Mouse (Mus musculus) intestine, embryonic 14.5 days (tissue): ENCODE results near the gene Rad51ap2. TPM values are rescaled to one million over a fixed set of nuclear protein-coding genes. Genes with fewer than 3 reads are reported as not detected.

Source experiments
- ATAC-seq: fragments of 200-750 bp; cut with Nextera tagmentation; replicated peaks from 2 replicates; pipeline ENCODE4 v1.8.0; 2017; ENCODE audit warnings: low read depth, moderate number of reproducible peaks, moderate TSS enrichment, moderate library complexity; ENCODE audit not compliant: low FRiP score, low TSS enrichment
- DNase-seq: peaks from one replicate; pipeline ENCODE4 v3.0.0-alpha.2; 2018; ENCODE audit warnings: low spot score
- H3K27ac ChIP-seq: fragments of 300-500 bp; sonication (generic); 2 replicates; pipeline ENCODE4 v1.5.1; 2014; ENCODE audit warnings: low read depth, mild to moderate bottlenecking, control low read depth
- H3K27me3 ChIP-seq: fragments of 300-500 bp; sonication (generic); replicated peaks from 2 replicates; pipeline ENCODE4 v1.6.1; 2014; ENCODE audit warnings: low read length, control low read depth; ENCODE audit not compliant: control insufficient read depth, insufficient read depth
- H3K36me3 ChIP-seq: fragments of 300-500 bp; sonication (generic); 2 replicates; pipeline ENCODE4 v1.6.1; 2014; ENCODE audit warnings: low read length, control low read depth; ENCODE audit not compliant: control insufficient read depth, insufficient read depth
- H3K4me1 ChIP-seq: fragments of 300-500 bp; sonication (generic); replicated peaks from 2 replicates; pipeline ENCODE4 v1.6.1; 2014; ENCODE audit warnings: low read length, control low read depth, mixed read lengths; ENCODE audit not compliant: control insufficient read depth, insufficient read depth
- H3K4me2 ChIP-seq: fragments of 300-500 bp; sonication (generic); 2 replicates; pipeline ENCODE4 v1.6.1; 2014; ENCODE audit warnings: low read length
- H3K4me3 ChIP-seq: fragments of 300-500 bp; sonication (generic); 2 replicates; pipeline ENCODE4 v1.5.1; 2014; ENCODE audit warnings: low read depth, low read length, control low read depth, mixed read lengths
- H3K9ac ChIP-seq: fragments of 300-500 bp; sonication (generic); 2 replicates; pipeline ENCODE4 v1.6.1; 2014; ENCODE audit warnings: mild to moderate bottlenecking, low read length
- H3K9me3 ChIP-seq: fragments of 300-500 bp; sonication (generic); 2 replicates; pipeline ENCODE4 v1.6.1; 2016; ENCODE audit warnings: low read length, control low read depth; ENCODE audit not compliant: control insufficient read depth
- WGBS: fragments of 180-500 bp; shearing (Covaris S2); extraction: QIAGEN DNeasy Blood & Tissue Kit; methylation state at CpG from one replicate; pipeline ENCODE4 v1.1.7; 2014; 5-methylcytosine and 5-hydroxymethylcytosine counted together
- polyA plus RNA-seq: library from polyadenylated mRNA; unstranded; fragments of >200 nt; fragmentation: Nextera tagmentation; extraction: Ambion mirVana; gene quantifications from 2 replicates; pipeline ENCODE4 v1.2.1, GENCODE M21; 2014

Rad51ap2 gene
- polyA plus RNA-seq, 1 experiment from 2014 or later: 0.23 TPM

DNA sequence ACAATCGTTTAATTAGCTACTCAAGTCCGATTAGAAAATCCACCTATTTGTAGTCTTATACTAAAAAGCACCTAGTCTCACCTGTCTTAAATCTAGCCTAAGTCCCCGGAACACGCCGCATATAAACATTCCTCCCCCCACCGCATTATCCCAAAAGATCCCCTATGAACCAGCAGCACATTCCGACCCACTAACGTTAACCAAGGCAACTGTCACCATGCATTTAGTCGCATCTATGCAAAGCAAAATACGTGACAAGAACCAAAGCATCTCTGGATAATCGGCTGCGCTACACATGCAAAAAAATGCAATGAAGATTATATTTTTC is 19.9 kb upstream of the Rad51ap2 start:
- Histone ChIP-seq H3K27me3 (peaks cover 24% of the 10 kb centered on the region), H3K9ac (no peak overlapping the region), H3K4me3 (peak overlapping the region; percentile 40), H3K4me2 (peak overlapping the region; percentile 81), H3K4me1 (peaks cover 6% of the 10 kb centered on the region; the same call in 1 of the 2 replicates), H3K27ac (no peak overlapping the region), H3K36me3 (no peaks in the 10 kb centered on the region), H3K9me3 (no peaks in the 10 kb centered on the region)
- no peak for DNase-seq
- no peak for ATAC-seq
- WGBS: 3% methylated on average over 12 of the region's 12 CpGs

DNA sequence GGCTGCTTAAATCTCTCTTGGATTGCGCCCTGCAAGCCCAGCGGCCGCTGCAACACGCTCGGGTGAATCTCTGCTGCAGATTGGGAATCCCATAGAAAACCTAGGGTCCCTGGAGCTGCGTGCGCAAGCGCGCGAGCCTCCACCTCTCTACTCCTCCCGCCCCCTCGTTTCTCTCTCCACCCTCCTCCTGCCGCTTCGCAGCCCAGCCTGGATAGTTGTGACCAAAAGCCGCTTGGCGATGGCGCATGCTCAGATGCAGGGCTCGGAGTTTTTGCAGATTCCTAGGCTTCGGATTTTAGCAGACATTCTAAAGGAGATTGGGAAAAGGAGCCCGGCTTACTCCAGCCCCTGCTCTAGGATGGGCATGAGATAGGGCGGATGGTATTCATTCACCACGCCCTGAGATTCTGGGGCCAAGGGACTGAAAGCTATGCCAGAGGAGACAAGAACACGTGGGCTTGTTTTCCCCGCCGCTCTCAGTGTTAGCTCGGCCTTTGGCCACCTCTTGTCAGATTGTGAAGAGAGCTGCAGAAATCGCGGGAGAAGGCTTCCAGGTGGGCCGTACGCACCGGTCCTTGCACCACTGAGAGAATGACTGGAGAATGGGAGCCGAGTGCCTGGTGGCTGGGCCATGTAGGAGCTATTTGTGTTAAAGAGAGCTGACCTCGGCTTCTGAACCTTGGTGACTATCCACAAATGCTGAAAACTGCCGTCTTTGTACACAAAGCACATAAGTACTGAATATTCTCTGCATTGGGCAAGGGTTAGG is 19.2 kb upstream of the Rad51ap2 start, which contains the start of gene Vsnl1:
Vsnl1 (minus strand) TSS at position 117 of the 769 bp plus-strand sequence.
- Histone ChIP-seq H3K9ac (peak within 1 kb of the TSS; percentile 29), H3K36me3 (no peaks in the 10 kb centered on the region), H3K4me3 (peak within 1 kb of the TSS; percentile 40), H3K4me2 (peak within 1 kb of the TSS; percentile 81), H3K4me1 (peaks cover 6% of the 10 kb centered on the region; the same call in 1 of the 2 replicates), H3K9me3 (no peaks in the 10 kb centered on the region), H3K27ac (no peak within 1 kb of the TSS), H3K27me3 (peaks cover 24% of the 10 kb centered on the region)
- peak; percentile 90 for ATAC-seq
- DNase-seq: peak; percentile 80
- 3% methylated on average over 34 of the region's 34 CpGs for WGBS

DNA sequence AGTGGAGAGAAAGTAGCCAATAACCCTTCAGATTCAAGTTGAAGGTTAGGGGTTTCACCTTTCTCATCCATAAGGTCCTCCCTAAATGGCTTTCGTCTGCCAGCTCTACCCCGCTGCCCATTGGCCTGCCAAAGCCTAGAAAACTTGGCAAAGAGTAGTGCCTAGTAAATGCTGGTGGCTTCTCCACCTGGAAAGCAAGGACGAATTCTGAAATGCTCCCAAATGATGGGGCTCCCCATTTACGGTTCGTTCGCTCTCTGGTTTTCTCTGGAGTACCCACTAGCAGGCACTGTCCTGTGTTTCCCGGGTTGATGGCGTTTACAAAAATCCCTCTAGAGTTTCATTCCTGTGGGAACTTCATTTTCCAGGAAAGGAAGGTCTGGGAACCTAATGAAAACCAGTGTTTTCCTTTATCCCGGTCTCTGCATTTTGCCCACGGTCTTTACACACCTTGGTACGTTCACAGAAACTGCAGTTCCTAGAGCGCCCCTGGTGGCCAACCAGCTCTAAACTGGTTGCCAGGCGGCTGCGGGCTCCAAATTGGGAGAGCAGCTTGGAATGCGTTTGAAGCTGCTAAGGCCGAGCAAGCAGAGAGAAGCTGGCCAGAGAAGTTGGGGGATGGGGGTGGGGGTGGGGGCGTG is 18.5 kb upstream of the Rad51ap2 start:
- peaks cover 24% of the 10 kb centered on the region for H3K27me3 ChIP-seq
- WGBS: 21% methylated on average over 17 of the region's 17 CpGs
- 0 out of 2 replicates have a peak, but pooled peaks have one; percentile 53 for ATAC-seq

DNA sequence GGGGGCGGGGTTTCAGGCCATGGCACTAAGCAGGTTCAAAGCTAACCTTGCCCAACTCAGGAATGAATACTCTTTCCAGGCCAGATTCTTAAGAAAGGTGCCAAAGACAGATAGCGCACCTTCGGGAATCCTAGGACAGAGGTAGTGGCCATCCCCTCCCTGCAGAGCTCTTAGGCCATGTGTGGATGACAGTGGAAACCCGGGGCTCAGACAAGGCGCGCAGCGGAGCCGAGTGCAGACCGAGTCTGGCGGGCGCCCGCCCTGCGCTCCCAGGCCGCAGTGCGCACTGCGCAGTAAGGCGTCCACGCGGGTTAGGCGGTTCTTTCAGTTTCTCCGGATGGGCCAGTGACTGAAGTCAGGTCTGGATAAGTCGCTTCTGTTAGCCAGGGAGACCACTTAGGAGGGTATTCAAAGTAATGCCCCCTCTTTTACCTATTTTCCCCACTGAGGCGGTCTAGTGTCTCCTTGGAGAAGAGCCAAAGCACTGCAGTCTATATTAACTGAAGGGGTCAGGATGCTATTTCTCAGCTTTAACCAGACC is 17.9 kb upstream of the Rad51ap2 start:
- no peak overlapping the region for H3K9ac ChIP-seq
- DNase-seq (no peak), ATAC-seq (no peak; the same call in 1 of the 2 replicates)
- no peaks in the 10 kb centered on the region for H3K36me3 ChIP-seq
- peak overlapping the region; percentile 40 for H3K4me3 ChIP-seq
- WGBS: 29% methylated on average over 23 of the region's 23 CpGs
- no peaks in the 10 kb centered on the region for H3K9me3 ChIP-seq
- H3K4me2 ChIP-seq: peak overlapping the region; percentile 81
- H3K27me3 ChIP-seq: peaks cover 24% of the 10 kb centered on the region
- peaks cover 6% of the 10 kb centered on the region; the same call in 1 of the 2 replicates for H3K4me1 ChIP-seq
- H3K27ac ChIP-seq: no peak overlapping the region

More for the DNA sequence above, 18.5 kb upstream of the Rad51ap2 start:
- Histone ChIP-seq H3K4me2 (peak overlapping the region; percentile 81), H3K4me1 (peaks cover 6% of the 10 kb centered on the region; the same call in 1 of the 2 replicates), H3K9me3 (no peaks in the 10 kb centered on the region), H3K36me3 (no peaks in the 10 kb centered on the region), H3K27ac (no peak overlapping the region), H3K4me3 (peak overlapping the region; percentile 40), H3K9ac (no peak overlapping the region)
- DNase-seq: peak; percentile 85

DNA sequence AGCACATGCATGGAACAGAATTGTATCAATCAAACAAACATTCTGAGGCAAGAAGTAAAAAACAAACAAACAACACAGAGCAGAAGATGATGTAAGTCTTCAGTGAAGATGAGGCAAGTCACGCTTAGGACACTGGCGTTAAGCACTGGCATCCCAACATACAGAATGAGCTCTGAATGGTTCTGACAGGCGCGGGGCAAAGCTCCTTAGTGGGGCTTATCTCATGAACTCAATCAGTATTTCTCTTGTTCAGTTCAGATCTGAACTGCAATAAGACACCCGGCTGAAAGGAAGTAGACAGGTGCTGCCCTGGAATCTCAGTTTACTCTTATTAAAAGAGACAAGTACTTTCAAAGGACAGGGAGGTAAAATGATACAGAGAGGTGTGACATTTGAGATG is 1.7 kb upstream of the Rad51ap2 start:
- no peak overlapping the region for H3K4me3 ChIP-seq
- no peak overlapping the region for H3K27ac ChIP-seq
- H3K4me1 ChIP-seq: no peaks in the 10 kb centered on the region
- ATAC-seq: no peak
- no peak overlapping the region for H3K4me2 ChIP-seq
- H3K36me3 ChIP-seq: no peaks in the 10 kb centered on the region
- no peak overlapping the region for H3K9ac ChIP-seq
- 73% methylated on average over 5 of the region's 5 CpGs for WGBS
- no peak for DNase-seq
- H3K27me3 ChIP-seq: 0 out of 2 replicates have a peak, but pooled peaks cover 5% of the 10 kb centered on the region
- H3K9me3 ChIP-seq: no peaks in the 10 kb centered on the region

DNA sequence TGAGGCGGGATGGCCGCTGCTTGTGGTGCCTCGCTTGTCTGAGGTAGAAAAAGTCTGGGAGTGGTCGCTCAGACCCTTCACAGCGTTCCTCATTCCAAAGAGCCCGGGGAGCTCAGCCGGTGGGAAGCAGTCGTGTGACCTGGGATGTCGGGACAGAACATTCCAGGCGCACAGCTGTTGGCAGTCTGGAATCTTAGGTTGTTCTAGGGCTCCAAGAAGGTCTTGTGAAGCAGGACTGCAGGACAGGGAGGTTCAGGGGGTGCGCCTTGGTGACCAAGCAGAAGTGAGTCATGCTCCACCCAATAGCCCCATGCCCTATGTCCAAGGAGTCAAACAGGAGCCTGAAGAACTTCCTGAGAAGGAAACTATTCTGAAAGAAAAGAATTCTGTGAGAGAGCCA is 334 bp downstream of the Rad51ap2 start:
- Histone ChIP-seq H3K27me3 (0 out of 2 replicates have a peak, but pooled peaks cover 5% of the 10 kb centered on the region), H3K27ac (no peak overlapping the region), H3K4me2 (peak overlapping the region; percentile 91), H3K4me3 (peak overlapping the region; percentile 51), H3K9ac (peak overlapping the region; percentile 44), H3K9me3 (no peaks in the 10 kb centered on the region), H3K36me3 (no peaks in the 10 kb centered on the region), H3K4me1 (no peaks in the 10 kb centered on the region)
- 5% methylated on average over 11 of the region's 11 CpGs for WGBS
- DNase-seq (no peak), ATAC-seq (peak; percentile 58; the same call in 1 of the 2 replicates)

DNA sequence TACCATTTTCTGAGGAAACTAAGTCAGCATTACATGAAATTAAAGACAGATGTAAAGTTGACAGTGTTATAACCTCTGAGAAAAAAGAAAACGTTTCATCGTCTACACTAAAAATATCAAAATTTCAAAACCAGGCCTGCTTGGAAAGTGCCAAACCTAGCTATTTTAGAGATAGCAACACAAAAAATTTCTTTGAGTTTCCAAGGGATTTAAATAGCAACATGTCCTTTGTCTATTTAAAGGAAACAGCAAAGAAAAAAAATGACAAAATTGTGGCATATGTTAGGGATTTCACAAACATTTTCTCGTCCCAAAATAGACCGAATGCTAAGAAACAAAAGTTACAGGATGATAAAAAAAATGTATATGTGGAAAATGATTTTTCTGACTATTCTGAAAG is 753 bp downstream of the Rad51ap2 start:
- H3K9me3 ChIP-seq: no peaks in the 10 kb centered on the region
- no peaks in the 10 kb centered on the region for H3K36me3 ChIP-seq
- peak overlapping the region; percentile 91 for H3K4me2 ChIP-seq
- no peaks in the 10 kb centered on the region for H3K4me1 ChIP-seq
- DNase-seq: no peak
- peak overlapping the region; percentile 51; the same call in 1 of the 2 replicates for H3K4me3 ChIP-seq
- no peak for ATAC-seq
- 84% methylated on average over 4 of the region's 4 CpGs for WGBS
- no peak overlapping the region for H3K27ac ChIP-seq
- H3K27me3 ChIP-seq: 0 out of 2 replicates have a peak, but pooled peaks cover 5% of the 10 kb centered on the region
- H3K9ac ChIP-seq: no peak overlapping the region
